Mouse (Mus musculus) hematopoietic stem cell, adult 5-6 weeks (primary cell): ENCODE measurements around the gene Slc44a3. TPM values are rescaled to one million over a fixed set of nuclear protein-coding genes. Genes with fewer than 3 reads are reported as not detected.
A peak's percentile ranks its signal among the peaks of the same experiment; 100 is the strongest.

ENCODE experiments used
- ATAC-seq, 2 experiments: fragments of 125-278 bp in 1 of 2; replicated peaks in 1 of 2; 2 replicates each; pipeline ENCODE4 v1.8.0; 2016 to 2017; ENCODE audit warnings: inconsistent platforms in 2 of 2, mild to moderate bottlenecking in 2 of 2, moderate number of reproducible peaks in 2 of 2, low read depth in 1 of 2, moderate TSS enrichment in 1 of 2; ENCODE audit not compliant: low FRiP score in 2 of 2, poor library complexity in 2 of 2, severe bottlenecking in 2 of 2, insufficient read depth in 1 of 2, low TSS enrichment in 1 of 2
- total RNA-seq: library from RNA; stranded (forward); fragments of 172-1452, 232-1000 nt; gene quantifications from 2 replicates; pipeline ENCODE4 v1.2.3, GENCODE M21; 2017

The Slc44a3 gene
- total RNA-seq, 1 experiment from 2014 or later: not detected

GRCm38 (mm10) chr3:121521633-121522125 lies 10.5 kb downstream of the Slc44a3 start:
- no peak for ATAC-seq

DNA sequence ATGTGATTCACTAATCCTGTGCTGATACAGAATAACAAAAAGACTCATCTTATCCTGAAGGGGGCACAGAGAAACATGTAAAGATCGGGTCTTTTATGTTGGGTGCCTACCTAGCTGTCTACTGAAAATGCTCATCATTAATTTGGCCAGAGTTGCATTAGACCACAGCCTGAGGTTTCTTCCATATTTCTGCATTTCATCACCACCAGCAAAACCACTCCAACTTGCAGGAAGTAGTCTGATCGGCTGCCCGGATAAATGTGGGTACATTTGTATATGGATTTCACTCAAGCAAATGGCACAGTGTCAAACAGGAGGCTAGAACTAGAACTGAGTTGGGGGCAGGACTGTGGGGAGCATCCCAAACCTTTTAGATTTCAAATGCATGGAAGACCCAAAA lies 11.1 kb downstream of the Slc44a3 start:
- peak in 1 of 2 experiments; percentile 29; a peak in 2 of 4 replicates for ATAC-seq

DNA sequence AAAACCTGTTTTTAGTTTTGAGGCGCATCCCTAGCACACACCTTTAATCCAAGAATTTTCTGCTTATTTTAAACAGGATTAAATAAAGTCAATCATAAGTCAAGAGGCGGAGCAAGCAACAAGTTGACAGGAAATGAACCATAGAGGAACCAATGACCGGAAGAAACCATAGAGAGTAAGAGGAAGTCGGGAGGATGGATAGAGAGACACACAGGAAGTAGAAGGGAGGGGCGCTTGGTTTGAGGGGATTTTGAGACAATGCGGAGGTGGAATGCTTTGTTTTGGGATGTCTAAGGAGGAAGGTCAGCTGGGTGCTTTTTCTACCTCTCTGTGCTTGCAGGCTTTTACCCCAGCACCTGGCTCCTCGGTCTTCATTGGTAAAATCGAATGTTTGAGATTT lies 15.2 kb downstream of the Slc44a3 start:
- no peak for ATAC-seq

DNA sequence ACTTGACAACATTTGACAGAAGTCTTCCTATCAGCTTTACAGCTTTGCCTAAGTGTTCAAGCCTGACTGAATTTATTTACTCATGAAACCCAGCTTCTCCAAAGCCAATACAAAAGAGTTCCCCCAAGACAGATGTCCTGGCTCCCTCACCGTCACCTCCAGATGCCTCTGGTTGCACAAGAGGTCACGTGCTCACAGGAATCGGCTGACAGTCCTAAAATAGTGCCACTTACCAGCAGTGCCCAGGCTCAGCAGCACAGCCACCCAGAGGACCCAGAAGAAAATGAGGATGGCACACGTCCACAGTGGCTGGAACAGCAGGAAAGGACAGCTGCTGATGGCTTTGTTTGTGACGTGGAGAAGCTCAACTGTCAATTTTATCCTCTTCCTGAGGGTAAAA lies 23.1 kb downstream of the Slc44a3 start:
- peak; percentile 76 to 89 for ATAC-seq

GRCm38 (mm10) chr3:121507678-121508077 lies 24.5 kb downstream of the Slc44a3 start:
- ATAC-seq: no peak

GRCm38 (mm10) chr3:121506756-121507155 lies 25.4 kb downstream of the Slc44a3 start:
- no peak for ATAC-seq

DNA sequence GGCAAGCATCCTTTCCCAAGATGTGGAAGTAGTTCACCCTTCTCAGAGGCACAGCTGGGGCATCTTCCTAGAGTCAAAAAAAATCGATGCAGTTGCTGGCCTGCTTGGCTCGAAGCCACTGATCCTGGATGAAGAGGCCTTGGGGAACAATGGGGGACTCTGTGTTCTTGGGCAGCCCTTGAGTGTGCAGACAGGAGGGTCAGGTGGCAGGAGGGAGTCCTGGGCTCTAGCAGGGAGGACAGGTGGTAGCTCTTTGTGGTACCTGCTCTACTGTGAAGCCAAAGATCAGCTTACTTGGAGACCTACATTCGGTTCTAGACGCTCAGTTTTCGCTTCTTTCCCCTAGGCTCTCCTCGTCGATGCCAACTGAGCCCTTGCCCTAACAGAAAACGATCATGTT lies 26.0 kb downstream of the Slc44a3 start:
- no peak for ATAC-seq

- ATAC-seq: no peak
Measured at GRCm38 (mm10) chr3:121504927-121505487, 27.2 kb downstream of the Slc44a3 start.

GRCm38 (mm10) chr3:121500734-121501133 lies 31.5 kb downstream of the Slc44a3 start:
- ATAC-seq: no peak

DNA sequence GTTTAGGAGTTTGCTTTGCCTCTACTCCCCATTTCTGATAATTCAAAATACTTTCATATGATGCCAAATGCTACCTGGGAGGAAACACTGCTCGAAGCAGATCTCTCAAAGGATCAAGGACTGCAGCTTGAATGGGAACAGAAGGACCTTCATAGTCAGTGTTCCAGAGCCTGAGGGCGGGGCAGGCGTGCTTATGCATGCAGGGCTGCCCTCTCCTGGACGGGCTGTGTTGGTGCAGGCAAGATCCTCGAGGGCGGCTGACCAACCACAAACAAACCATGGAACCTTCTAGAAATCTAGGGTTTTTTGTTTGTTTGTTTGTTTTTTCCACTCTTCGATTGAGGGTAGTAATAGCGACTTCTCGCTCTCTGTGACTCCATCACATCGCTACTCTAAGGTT lies 32.0 kb downstream of the Slc44a3 start:
- ATAC-seq: peak; percentile 92 to 94

DNA sequence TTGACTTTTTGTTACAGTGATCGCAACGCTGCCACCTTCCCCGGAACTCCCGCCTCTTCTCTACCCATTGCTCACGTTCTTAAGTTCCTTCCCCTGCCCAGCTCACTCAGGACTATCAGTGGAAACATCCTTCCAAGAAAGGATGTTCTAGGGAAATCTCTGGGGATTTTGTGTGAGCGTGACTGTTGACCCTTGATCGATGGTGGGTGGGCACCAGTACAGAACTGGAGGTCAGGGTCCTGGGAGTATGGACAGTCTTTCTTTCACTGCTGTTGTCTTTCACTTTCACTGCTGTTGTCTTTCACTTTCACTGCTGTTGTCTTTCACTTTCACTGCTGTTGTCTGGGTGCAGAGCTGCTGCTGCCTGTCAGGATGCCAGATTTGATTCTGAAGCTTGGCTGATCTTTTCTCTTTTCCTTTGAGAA lies 38.2 kb downstream of the Slc44a3 start:
- peak; percentile 32 to 43; a peak in 1 of 4 replicates for ATAC-seq

GRCm38 (mm10) chr3:121492026-121492425 lies 40.2 kb downstream of the Slc44a3 start:
- no peak for ATAC-seq

DNA sequence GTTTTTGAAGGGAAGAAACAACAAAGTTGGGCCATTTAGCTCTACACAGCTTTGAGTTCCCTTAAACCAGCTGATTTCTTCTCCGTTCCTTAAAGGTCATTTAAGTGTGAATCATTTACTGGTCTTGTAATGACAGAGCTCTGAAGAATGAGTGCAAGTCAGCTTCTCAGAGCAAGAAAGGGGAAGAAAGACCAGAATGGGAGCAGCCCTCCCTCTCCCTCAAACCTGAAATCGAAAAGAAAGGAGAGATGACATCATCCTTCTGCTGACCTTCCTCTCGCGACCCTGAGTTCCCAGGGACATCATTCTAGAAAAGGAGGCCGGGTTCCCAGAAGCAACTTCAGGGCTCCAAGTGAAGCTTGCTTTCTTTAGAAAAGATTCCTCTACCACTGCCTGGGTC lies 41.3 kb downstream of the Slc44a3 start:
- peak; percentile 65 to 70 for ATAC-seq

- no peak for ATAC-seq
Measured at GRCm38 (mm10) chr3:121489462-121490118, 42.6 kb downstream of the Slc44a3 start.

GRCm38 (mm10) chr3:121485201-121485600 lies 47.0 kb downstream of the Slc44a3 start:
- no peak for ATAC-seq

- ATAC-seq: no peak
Measured at GRCm38 (mm10) chr3:121483266-121484161, 48.7 kb downstream of the Slc44a3 start.

DNA sequence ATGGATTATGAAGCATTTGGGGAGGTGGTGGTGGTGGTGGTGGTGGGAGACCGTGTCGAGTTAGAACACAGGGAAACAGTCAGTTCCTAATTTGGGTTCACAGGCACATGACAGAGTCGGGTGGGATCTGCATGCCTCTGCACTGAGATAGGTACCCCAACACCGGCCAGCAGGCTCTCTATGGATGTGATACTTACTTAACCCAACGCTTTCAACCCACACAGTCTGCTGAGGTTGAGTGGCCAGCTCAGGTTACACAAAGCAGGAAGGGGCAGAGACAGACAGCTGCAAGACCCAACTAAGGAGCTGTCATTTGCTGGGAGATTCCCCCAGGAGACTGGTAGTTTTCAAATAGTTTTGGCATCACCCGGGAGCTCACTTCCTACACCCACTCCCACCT lies 50.6 kb downstream of the Slc44a3 start:
- ATAC-seq: no peak

DNA sequence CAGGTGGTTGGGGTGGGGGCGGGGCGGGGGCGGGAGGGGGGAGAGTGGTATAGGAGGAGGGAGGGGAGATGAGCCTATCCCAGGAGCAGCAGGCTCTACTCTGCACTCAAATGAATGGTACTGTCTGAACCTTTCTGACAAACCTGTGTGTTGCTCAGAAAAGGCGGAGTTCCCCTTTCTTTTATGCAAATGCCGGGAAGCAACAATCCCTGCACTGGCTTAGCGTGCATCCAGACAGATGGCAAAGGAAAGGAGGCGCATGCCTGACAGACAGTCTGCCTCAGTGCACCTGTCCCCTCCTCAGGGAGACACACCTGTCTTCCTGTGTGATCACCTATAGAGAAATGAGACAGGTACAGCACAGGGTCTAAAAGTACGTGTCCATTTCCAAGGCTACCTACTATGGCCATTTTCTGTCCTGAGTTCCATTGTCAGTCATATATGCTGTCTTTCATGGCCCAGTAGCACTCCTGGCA lies 51.2 kb downstream of the Slc44a3 start:
- no peak for ATAC-seq
